ENCODE assay signal across 17 mouse cellular contexts in genomic region chr2:153310228-153310627, GRCm38 (mm10). TPM values are rescaled to one million over a fixed set of nuclear protein-coding genes. Genes with fewer than 3 reads are reported as not detected.
A peak's percentile ranks its signal among the peaks of the same experiment; 100 is the strongest.
DNase-seq lines count a peak whose midpoint lies in the region; ATAC-seq lines count a peak whose summit lies in the region.
"Had no signal": no experiment of that assay in that cellular context is flagged by ENCODE, and none has a peak within 500 bp of the region (broad histone marks: within the 10 kb centered on the region; RNA-seq: fewer than 3 reads in every experiment).

No protein-coding gene starts in this region.

- DNase-seq in adrenal gland, adult (ENCODE audit: inconsistent age in 2 of 2, low spot score in 1 of 2) = peak; percentile 42 to 65
- DNase-seq in adrenal gland, adult 2 months = no peak
- DNase-seq in kidney, postnatal 10 days = peak; percentile 36
- DNase-seq in 3134 (ENCODE audit: extremely low read depth, insufficient read length, low spot score) = peak; percentile 49
- DNase-seq in brain, adult 2 months (ENCODE audit: low read depth, low spot score) = peak; percentile 34
- no peak for DNase-seq in right cerebral cortex, postnatal 4 days
- DNase-seq: adrenal gland, postnatal 10 days; cerebellum, adult 2 months; gastrocnemius, postnatal 25 days; lung, postnatal 36 days had no signal

- H3K36me3 ChIP-seq in kidney, embryonic 16.5 days (ENCODE audit: insufficient read depth, low read length) = no peaks in the 10 kb centered on the region
- no peaks in the 10 kb centered on the region for H3K36me3 ChIP-seq in intestine, embryonic 16.5 days (ENCODE audit: control insufficient read depth, insufficient read depth, low read length)
- H3K36me3 ChIP-seq: embryonic facial prominence, embryonic 15.5 days; intestine, embryonic 15.5 days; liver, embryonic 15.5 days had no signal

- H3K4me1 ChIP-seq in kidney, embryonic 16.5 days (ENCODE audit: insufficient read depth, low read length) = no peaks in the 10 kb centered on the region
- H3K4me1 ChIP-seq in intestine, embryonic 16.5 days (ENCODE audit: control insufficient read depth, insufficient read depth, low read length) = peaks cover 2% of the 10 kb centered on the region; the same call in 1 of the 2 replicates
- H3K4me1 ChIP-seq: embryonic facial prominence, embryonic 15.5 days; forebrain, embryonic 13.5 days; hindbrain, embryonic 12.5 days; intestine, embryonic 15.5 days had no signal

- no peak overlapping the region for H3K4me2 ChIP-seq in kidney, embryonic 16.5 days (replicated peaks; ENCODE audit: low read depth, low read length)
- no peak overlapping the region for H3K4me2 ChIP-seq in intestine, embryonic 16.5 days (ENCODE audit: low read depth, low read length)
- H3K4me2 ChIP-seq: embryonic facial prominence, embryonic 15.5 days; forebrain, embryonic 13.5 days; hindbrain, embryonic 12.5 days; intestine, embryonic 15.5 days; liver, embryonic 15.5 days had no signal

- no peak for ATAC-seq in kidney, embryonic 16.5 days (ENCODE audit: low FRiP score, low TSS enrichment)
- no peak for ATAC-seq in intestine, embryonic 16.5 days
- ATAC-seq: forebrain, embryonic 13.5 days; intestine, embryonic 15.5 days had no signal

- 74% methylated on average over 6 of the region's 6 CpGs for WGBS in kidney, embryonic 16.5 days
- 78% methylated on average over 6 of the region's 6 CpGs for WGBS in intestine, embryonic 16.5 days

- no peak overlapping the region for H3K27ac ChIP-seq in kidney, embryonic 16.5 days (ENCODE audit: low read length)
- H3K27ac ChIP-seq in intestine, embryonic 16.5 days (ENCODE audit: low read length) = no peak overlapping the region
- H3K27ac ChIP-seq: embryonic facial prominence, embryonic 15.5 days; forebrain, embryonic 13.5 days; hindbrain, embryonic 12.5 days; intestine, embryonic 15.5 days; liver, embryonic 15.5 days had no signal

- H3K9me3 ChIP-seq in kidney, embryonic 16.5 days (ENCODE audit: low read length) = no peaks in the 10 kb centered on the region
- no peaks in the 10 kb centered on the region for H3K9me3 ChIP-seq in intestine, embryonic 16.5 days (ENCODE audit: control insufficient read depth, low read length)
- H3K9me3 ChIP-seq: embryonic facial prominence, embryonic 15.5 days; forebrain, embryonic 13.5 days; hindbrain, embryonic 12.5 days; intestine, embryonic 15.5 days; liver, embryonic 15.5 days had no signal

- H3K9ac ChIP-seq in kidney, embryonic 16.5 days (replicated peaks; ENCODE audit: low read length) = no peak overlapping the region
- H3K9ac ChIP-seq in intestine, embryonic 16.5 days (ENCODE audit: low read depth, low read length) = no peak overlapping the region
- H3K9ac ChIP-seq: embryonic facial prominence, embryonic 15.5 days; forebrain, embryonic 13.5 days; hindbrain, embryonic 12.5 days; intestine, embryonic 15.5 days; liver, embryonic 15.5 days had no signal

- H3K4me3 ChIP-seq in kidney, embryonic 16.5 days (ENCODE audit: low read length) = no peak overlapping the region
- no peak overlapping the region for H3K4me3 ChIP-seq in intestine, embryonic 16.5 days (ENCODE audit: low read length)
- H3K4me3 ChIP-seq: embryonic facial prominence, embryonic 15.5 days; forebrain, embryonic 13.5 days; hindbrain, embryonic 12.5 days; intestine, embryonic 15.5 days; liver, embryonic 15.5 days had no signal

- no peaks in the 10 kb centered on the region for H3K27me3 ChIP-seq in kidney, embryonic 16.5 days (ENCODE audit: insufficient read depth, low read length)
- H3K27me3 ChIP-seq in intestine, embryonic 16.5 days (replicated peaks; ENCODE audit: control insufficient read depth, insufficient read depth, low read length) = no peaks in the 10 kb centered on the region
- H3K27me3 ChIP-seq: embryonic facial prominence, embryonic 15.5 days; forebrain, embryonic 13.5 days; hindbrain, embryonic 12.5 days; intestine, embryonic 15.5 days; liver, embryonic 15.5 days had no signal

RNA-seq across cellular contexts. Expression of gene Kif3b, which starts 19.0 kb away (rescaled TPM):
- 10 to 100 TPM; 26.3 to 29.5 TPM for total RNA-seq in adrenal gland, adult 2 months (2021)
- polyA plus RNA-seq in adrenal gland, adult 2 months (2012; rRNA removed) = 3.7 and 4.3 TPM in 2 replicates
- 8.9 TPM in 2 replicates for polyA plus RNA-seq in kidney, embryonic 16.5 days (2015; fragmentation: Nextera tagmentation; extraction: Ambion mirVana)
- polyA plus RNA-seq in intestine, embryonic 16.5 days (2015; fragmentation: Nextera tagmentation; extraction: Ambion mirVana) = 8.2 and 8.3 TPM in 2 replicates

RNA-seq across cellular contexts. Expression of gene Asxl1, which starts 35.4 kb away (rescaled TPM):
- total RNA-seq in adrenal gland, adult 2 months (2021) = 10 to 100 TPM; 20.5 to 24.7 TPM
- 7.3 and 7.5 TPM in 2 replicates for polyA plus RNA-seq in adrenal gland, adult 2 months (2012; rRNA removed)
- polyA plus RNA-seq in kidney, embryonic 16.5 days (2015; fragmentation: Nextera tagmentation; extraction: Ambion mirVana) = 11.6 and 11.7 TPM in 2 replicates
- 6.8 and 6.9 TPM in 2 replicates for polyA plus RNA-seq in intestine, embryonic 16.5 days (2015; fragmentation: Nextera tagmentation; extraction: Ambion mirVana)

Comparison
In these comparisons a context has a peak if more than half of its experiments do, and no peak if none do; other contexts are left out.
1. DNase-seq: peak in adrenal gland, adult (2 of 2), kidney, postnatal 10 days (single experiment), 3134 (single experiment) and brain, adult 2 months (single experiment); none in adrenal gland, adult 2 months (single experiment) and right cerebral cortex, postnatal 4 days (single experiment).